Mouse (Mus musculus) skeletal muscle tissue, adult 2 months (tissue): ENCODE data around the gene Nckap5l.
A peak's percentile ranks its signal among the peaks of the same experiment; 100 is the strongest.
"Not testable (repeated sequence)": the region's sequence is repeated elsewhere in the genome, so short reads cannot be mapped to it uniquely, and the experiment has no call there.

Experiments
- DNase-seq: peaks from one replicate; pipeline ENCODE4 v3.0.0-alpha.2; 2012; ENCODE audit warnings: low read depth, low spot score

Gene Nckap5l

GRCm38 (mm10) chr15:99469736-99470135 is 12.2 kb upstream of the Nckap5l start:
- DNase-seq, result no peak

- peak; percentile 78 for DNase-seq
Observed at GRCm38 (mm10) chr15:99469067-99469466, 11.5 kb upstream of the Nckap5l start.

- DNase-seq, result no peak
Observed at GRCm38 (mm10) chr15:99463194-99463593, 5.6 kb upstream of the Nckap5l start.

GRCm38 (mm10) chr15:99456963-99457605 is 464 bp downstream of the Nckap5l start:
- DNase-seq, result peak; percentile 45

GRCm38 (mm10) chr15:99456338-99456962 is 1.1 kb downstream of the Nckap5l start:
- DNase-seq, result no peak

- no peak for DNase-seq
Observed at GRCm38 (mm10) chr15:99455415-99455814, 2.1 kb downstream of the Nckap5l start.

- no peak for DNase-seq
Observed at GRCm38 (mm10) chr15:99454585-99455279, 2.8 kb downstream of the Nckap5l start.

GRCm38 (mm10) chr15:99453153-99453900 is 4.2 kb downstream of the Nckap5l start:
- DNase-seq, result no peak

GRCm38 (mm10) chr15:99449751-99450280 is 7.7 kb downstream of the Nckap5l start:
- DNase-seq, result no peak

GRCm38 (mm10) chr15:99449131-99449750 is 8.3 kb downstream of the Nckap5l start:
- peak; percentile 40 for DNase-seq

GRCm38 (mm10) chr15:99446136-99446535 is 11.4 kb downstream of the Nckap5l start:
- DNase-seq, result not testable (repeated sequence)

- no peak for DNase-seq
Observed at GRCm38 (mm10) chr15:99445567-99445966, 12.0 kb downstream of the Nckap5l start.

GRCm38 (mm10) chr15:99442358-99442757 is 15.2 kb downstream of the Nckap5l start:
- DNase-seq, result no peak

GRCm38 (mm10) chr15:99440816-99441457 is 16.6 kb downstream of the Nckap5l start:
- no peak for DNase-seq

GRCm38 (mm10) chr15:99440112-99440815 is 17.3 kb downstream of the Nckap5l start:
- DNase-seq, result peak; percentile 65

GRCm38 (mm10) chr15:99438966-99439698 is 18.4 kb downstream of the Nckap5l start:
- no peak for DNase-seq

GRCm38 (mm10) chr15:99433913-99434312 is 23.6 kb downstream of the Nckap5l start:
- DNase-seq, result no peak

- no peak for DNase-seq
Observed at GRCm38 (mm10) chr15:99433081-99433718, 24.3 kb downstream of the Nckap5l start.

- DNase-seq, result no peak
Observed at GRCm38 (mm10) chr15:99431967-99432366, 25.6 kb downstream of the Nckap5l start.
